Mouse (Mus musculus) adrenal gland, postnatal 36 days (tissue): Measurements from ENCODE around the gene Clasrp. TPM values are rescaled to one million over a fixed set of nuclear protein-coding genes. Genes with fewer than 3 reads are reported as not detected.

ENCODE experiments used
- DNase-seq, 2 experiments: peaks; one replicate each; pipeline ENCODE4 v3.0.0; 2021; ENCODE audit warnings: mixed read lengths in 1 of 2
- long read RNA-seq, 2 experiments: library from polyadenylated mRNA; stranded (forward); transcript quantifications; one replicate each; pipeline ENCODE4 v2.0.0; 2021; ENCODE audit warnings: borderline sequencing depth in 2 of 2
- total RNA-seq, 2 experiments: library from RNA; stranded (reverse); gene quantifications; 2 replicates each; pipeline ENCODE4 v1.2.3; 2021

The Clasrp gene
- 10 to 100 TPM; 28.1 to 39.7 TPM for total RNA-seq
- long read RNA-seq, experiment 1, partial matches to known transcripts, result 3 of 32 reads
- long read RNA-seq, experiment 1, other reads (novel, unspliced or antisense), result 19 of 32 reads
- long read RNA-seq, experiment 2, partial matches to known transcripts, result 1 of 6 reads
- long read RNA-seq, experiment 2, other reads (novel, unspliced or antisense), result 4 of 6 reads

- DNase-seq, result peak; percentile 98 to 99
These were observed at the start of gene Clasrp for GRCm38 (mm10) chr7:19603849-19604605. Gene Clasrp, minus strand, starts transcription at chr7:19604486.

- no peak for DNase-seq
These were observed 48.3 kb upstream of the Clasrp start for GRCm38 (mm10) chr7:19652614-19653013.

GRCm38 (mm10) chr7:19651063-19651786 is 46.9 kb upstream of the Clasrp start:
- no peak for DNase-seq

GRCm38 (mm10) chr7:19641223-19641622 is 36.9 kb upstream of the Clasrp start:
- no peak for DNase-seq

- peak; percentile 43 to 48 for DNase-seq
These were observed 31.0 kb upstream of the Clasrp start for GRCm38 (mm10) chr7:19635074-19635827.

- DNase-seq, result peak; percentile 90 to 92
These were observed 30.3 kb upstream of the Clasrp start for GRCm38 (mm10) chr7:19634591-19634990.

- no peak for DNase-seq
These were observed 29.6 kb upstream of the Clasrp start for GRCm38 (mm10) chr7:19633855-19634254.

- no peak for DNase-seq
These were observed 28.9 kb upstream of the Clasrp start for GRCm38 (mm10) chr7:19633197-19633596.

- DNase-seq, result no peak
These were observed 28.4 kb upstream of the Clasrp start for GRCm38 (mm10) chr7:19632720-19633119.

GRCm38 (mm10) chr7:19632275-19632674 is 28.0 kb upstream of the Clasrp start:
- no peak for DNase-seq

GRCm38 (mm10) chr7:19629361-19629734 is 25.1 kb upstream of the Clasrp start, which contains the start of gene Relb:
Gene Relb, minus strand, starts transcription at chr7:19629438.
- DNase-seq, result peak; percentile 96 to 97

GRCm38 (mm10) chr7:19628536-19629360 is 24.5 kb upstream of the Clasrp start:
- DNase-seq, result peak; percentile 95 to 97

GRCm38 (mm10) chr7:19628192-19628535 is 23.9 kb upstream of the Clasrp start:
- DNase-seq, result no peak

- DNase-seq, result no peak
These were observed 23.4 kb upstream of the Clasrp start for GRCm38 (mm10) chr7:19627721-19628120.

GRCm38 (mm10) chr7:19623433-19623832 is 19.1 kb upstream of the Clasrp start:
- no peak for DNase-seq

GRCm38 (mm10) chr7:19622241-19622640 is 18.0 kb upstream of the Clasrp start:
- DNase-seq, result no peak

GRCm38 (mm10) chr7:19620811-19621210 is 16.5 kb upstream of the Clasrp start:
- no peak for DNase-seq

- peak; percentile 72 to 80 for DNase-seq
These were observed 14.9 kb upstream of the Clasrp start for GRCm38 (mm10) chr7:19619004-19619801.

GRCm38 (mm10) chr7:19615036-19615577 is 10.8 kb upstream of the Clasrp start:
- no peak for DNase-seq

- no peak for DNase-seq
These were observed 6.7 kb upstream of the Clasrp start for GRCm38 (mm10) chr7:19610969-19611368.
